Mouse (Mus musculus): Measurements from ENCODE around the gene Cep55. TPM values are rescaled to one million over a fixed set of nuclear protein-coding genes. Genes with fewer than 3 reads are reported as not detected.

The Cep55 gene
- polyA plus RNA-seq, 1 experiment from 2014 or later = 26.7 TPM

GRCm38 (mm10) chr19:38111056-38111455 is 56.2 kb downstream of the Cep55 start:
- Histone ChIP-seq H3K4me2 (replicated peaks) (no peak overlapping the region), H3K9me3 (no peaks in the 10 kb centered on the region), H3K9ac (no peak overlapping the region), H3K4me1 (no peaks in the 10 kb centered on the region), H3K27me3 (0 out of 2 replicates have a peak, but pooled peaks cover 7% of the 10 kb centered on the region), H3K27ac (no peak overlapping the region), H3K36me3 (no peaks in the 10 kb centered on the region), H3K4me3 (no peak overlapping the region)
- ATAC-seq (ENCODE audit: insufficient number of reproducible peaks, insufficient read depth, low FRiP score, low TSS enrichment) = no peak
- WGBS = 78% methylated on average over 8 of the region's 8 CpGs

GRCm38 (mm10) chr19:38112575-38112974 is 57.8 kb downstream of the Cep55 start:
- no peak overlapping the region for H3K4me2 ChIP-seq (replicated peaks)
- H3K9me3 ChIP-seq = no peaks in the 10 kb centered on the region
- WGBS = 39% methylated on average over 4 of the region's 4 CpGs
- no peaks in the 10 kb centered on the region for H3K4me1 ChIP-seq
- H3K27ac ChIP-seq = no peak overlapping the region
- H3K36me3 ChIP-seq = no peaks in the 10 kb centered on the region
- H3K27me3 ChIP-seq = 0 out of 2 replicates have a peak, but pooled peaks cover 7% of the 10 kb centered on the region
- no peak for ATAC-seq (ENCODE audit: insufficient number of reproducible peaks, insufficient read depth, low FRiP score, low TSS enrichment)
- no peak overlapping the region for H3K4me3 ChIP-seq
- H3K9ac ChIP-seq = no peak overlapping the region

DNA sequence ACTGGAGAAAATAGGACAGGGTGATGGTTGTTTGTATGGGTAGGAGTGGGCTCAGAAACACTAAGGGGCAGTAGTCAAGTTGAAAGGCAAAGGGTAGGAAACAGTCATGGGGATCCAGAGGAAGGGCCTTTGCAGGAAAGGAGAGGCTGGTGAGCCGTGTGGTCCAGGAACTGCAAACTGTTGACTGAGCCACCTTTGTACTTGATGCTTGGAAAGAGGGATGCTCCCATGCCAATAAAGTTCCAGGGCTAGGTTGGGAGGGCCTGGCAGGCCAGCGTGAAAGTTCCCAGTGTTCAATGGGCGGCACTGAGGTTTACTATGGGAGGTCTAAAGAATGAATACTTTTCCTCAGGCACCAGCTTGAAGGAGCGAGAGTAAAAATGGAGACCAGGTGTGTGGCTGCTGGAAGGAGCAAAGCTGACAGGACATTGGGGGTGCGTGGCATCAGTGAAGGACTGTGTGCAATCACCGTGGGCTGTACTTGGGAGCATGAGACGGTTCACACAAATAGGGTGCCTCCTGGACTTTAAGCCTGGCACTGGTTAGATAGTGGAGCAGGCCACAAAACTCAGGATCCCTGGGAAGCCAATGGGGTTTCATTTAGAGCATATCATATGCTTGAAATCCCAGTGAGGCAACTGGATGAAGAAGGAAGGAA is 60.2 kb downstream of the Cep55 start:
- H3K9ac ChIP-seq = no peak overlapping the region
- WGBS = 87% methylated on average over 7 of the region's 7 CpGs
- ATAC-seq (ENCODE audit: insufficient number of reproducible peaks, insufficient read depth, low FRiP score, low TSS enrichment) = no peak

DNA sequence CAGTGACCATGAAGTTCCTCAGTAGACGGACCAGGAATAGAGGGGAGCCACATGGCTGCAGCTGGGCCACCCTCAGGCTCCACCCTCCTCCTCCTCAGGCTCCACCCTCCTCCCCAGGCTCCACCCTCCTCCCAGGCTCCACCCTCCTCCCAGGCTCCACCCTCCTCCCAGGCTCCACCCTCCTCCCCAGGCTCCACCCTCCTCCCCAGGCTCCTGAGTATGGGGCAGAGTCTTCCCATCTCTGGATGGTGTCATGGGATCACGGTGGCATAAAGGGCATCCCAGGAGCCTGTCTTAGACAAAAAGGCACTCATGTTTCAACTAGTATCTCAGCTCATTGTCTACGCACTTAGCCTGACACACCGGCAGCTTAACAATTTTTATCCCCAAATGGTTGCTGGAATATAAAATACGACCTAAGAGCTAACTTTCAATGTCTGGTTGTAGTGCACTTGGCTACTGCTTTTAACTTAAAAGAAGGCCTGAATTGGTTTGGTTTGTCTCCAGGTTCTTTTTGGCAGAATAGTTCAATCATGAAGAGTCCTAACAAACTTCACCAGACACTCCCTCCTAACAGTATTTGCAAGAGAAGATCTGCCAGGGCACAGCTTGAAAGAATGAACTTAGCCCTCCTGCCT is 65.4 kb downstream of the Cep55 start:
- H3K27me3 ChIP-seq = peaks cover 26% of the 10 kb centered on the region
- H3K4me3 ChIP-seq = no peak overlapping the region
- WGBS = 89% methylated on average over 5 of the region's 5 CpGs
- H3K4me2 ChIP-seq (replicated peaks) = no peak overlapping the region
- no peaks in the 10 kb centered on the region for H3K36me3 ChIP-seq
- H3K4me1 ChIP-seq = no peaks in the 10 kb centered on the region
- no peak overlapping the region for H3K27ac ChIP-seq
- no peaks in the 10 kb centered on the region for H3K9me3 ChIP-seq
- ATAC-seq (ENCODE audit: insufficient number of reproducible peaks, insufficient read depth, low FRiP score, low TSS enrichment) = no peak
- no peak overlapping the region for H3K9ac ChIP-seq

More for the DNA sequence above, 60.2 kb downstream of the Cep55 start:
- no peak overlapping the region for H3K27ac ChIP-seq
- H3K36me3 ChIP-seq = no peaks in the 10 kb centered on the region
- no peak overlapping the region for H3K4me2 ChIP-seq (replicated peaks)
- H3K4me1 ChIP-seq = no peaks in the 10 kb centered on the region
- H3K27me3 ChIP-seq = 0 out of 2 replicates have a peak, but pooled peaks cover 4% of the 10 kb centered on the region
- H3K4me3 ChIP-seq = no peak overlapping the region
- no peaks in the 10 kb centered on the region for H3K9me3 ChIP-seq

DNA sequence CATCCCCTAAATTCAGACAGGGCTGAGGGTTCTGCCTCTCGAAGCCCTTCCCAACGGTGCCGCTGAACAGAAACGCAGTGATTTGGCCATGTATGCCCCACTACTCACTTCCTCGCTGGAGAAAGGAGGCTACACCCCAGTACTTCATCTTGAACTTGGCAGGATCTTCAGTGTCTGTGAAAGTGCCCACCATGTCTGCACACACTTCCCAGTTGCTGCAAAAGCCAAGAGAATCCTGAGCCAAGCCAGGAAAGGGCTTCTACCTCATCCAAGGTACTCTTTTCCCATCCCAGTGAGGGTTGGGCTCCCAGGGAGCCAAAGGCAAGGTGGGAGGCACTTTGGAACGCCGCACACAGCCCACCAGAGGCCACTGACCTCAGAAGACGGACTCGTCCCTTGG is 69.1 kb downstream of the Cep55 start:
- H3K4me2 ChIP-seq (replicated peaks) = peak overlapping the region; percentile 93
- no peaks in the 10 kb centered on the region for H3K36me3 ChIP-seq
- H3K27me3 ChIP-seq = peaks cover 31% of the 10 kb centered on the region
- no peak overlapping the region for H3K27ac ChIP-seq
- peak overlapping the region; percentile 63 for H3K4me3 ChIP-seq
- H3K9me3 ChIP-seq = no peaks in the 10 kb centered on the region
- H3K9ac ChIP-seq = no peak overlapping the region
- 32% methylated on average over 9 of the region's 9 CpGs for WGBS
- H3K4me1 ChIP-seq = no peaks in the 10 kb centered on the region
- no peak for ATAC-seq (ENCODE audit: insufficient number of reproducible peaks, insufficient read depth, low FRiP score, low TSS enrichment)

Other genes with a start within 250 kb of the Cep55 start
- gene Myof, start 11.4 kb upstream of the Cep55 start, polyA plus RNA-seq (2016; fragmentation: Nextera tagmentation; extraction: Ambion mirVana) = 13.5 and 15.0 TPM in 2 replicates
- not detected in 2 replicates for gene Ffar4, start 42.1 kb downstream of the Cep55 start, polyA plus RNA-seq (2016; fragmentation: Nextera tagmentation; extraction: Ambion mirVana)
- gene Rbp4, start 70.3 kb downstream of the Cep55 start, polyA plus RNA-seq (2016; fragmentation: Nextera tagmentation; extraction: Ambion mirVana) = 2.3 and 2.5 TPM in 2 replicates
- not detected in 2 replicates for gene Pde6c, start 77.8 kb downstream of the Cep55 start, polyA plus RNA-seq (2016; fragmentation: Nextera tagmentation; extraction: Ambion mirVana)
- 48.3 and 49.3 TPM in 2 replicates for gene Fra10ac1, start 169.1 kb downstream of the Cep55 start, polyA plus RNA-seq (2016; fragmentation: Nextera tagmentation; extraction: Ambion mirVana)
- 1.7 and 2.3 TPM in 2 replicates for gene Lgi1, start 209.5 kb downstream of the Cep55 start, polyA plus RNA-seq (2016; fragmentation: Nextera tagmentation; extraction: Ambion mirVana)

Measured in embryonic facial prominence, embryonic 12.5 days (tissue).